Mouse (Mus musculus) thymus, adult 2 months (tissue): ENCODE measurements at regions not wholly inside any gene's neighbourhood (a gene's known extent, or its start where the extent isn't known, plus 50 kb on each side); places are given as distances from the start of the nearest gene placed in this dataset.

Source experiments
- CTCF ChIP-seq: fragments of 200-500 bp; IDR thresholded peaks from 2 replicates; pipeline ENCODE4 v1.5.1; 2012; ENCODE audit warnings: mild to moderate bottlenecking, control low read depth, low read length, moderate library complexity, borderline replicate concordance; ENCODE audit not compliant: control insufficient read depth, poor library complexity, insufficient read depth; ENCODE audit errors: extremely low read depth
- POLR2A ChIP-seq: fragments of 200-500 bp; IDR thresholded peaks from 2 replicates; pipeline ENCODE4 v1.6.1; 2012; ENCODE audit warnings: mild to moderate bottlenecking, low read length, control low read depth, moderate library complexity; ENCODE audit not compliant: control insufficient read depth, poor library complexity, insufficient read depth; ENCODE audit errors: extremely low read depth

GRCm38 (mm10) chr3:53974905-53975551 is 111.4 kb upstream of the Ufm1 start:
- no peak for TF ChIP-seq CTCF
- TF ChIP-seq POLR2A, result no peak
